In genomic region chr7:127088083-127088482, GRCm38 (mm10) we compare ENCODE assay signal across 21 mouse cellular contexts. TPM values are rescaled to one million over a fixed set of nuclear protein-coding genes. Genes with fewer than 3 reads are reported as not detected.
DNase-seq lines count a peak whose midpoint lies in the region; ATAC-seq and TF ChIP-seq lines count a peak whose summit lies in the region.
"Had no signal": no experiment of that assay in that cellular context is flagged by ENCODE, and none has a peak within 500 bp of the region (broad histone marks: within the 10 kb centered on the region; RNA-seq: fewer than 3 reads in every experiment).

No protein-coding gene starts in this region.

- H3K27me3 ChIP-seq in thymus, adult 2 months (ENCODE audit: control insufficient read depth, insufficient read depth, low read length): no peaks in the 10 kb centered on the region
- H3K27me3 ChIP-seq in liver, embryonic 12.5 days (replicated peaks): no peaks in the 10 kb centered on the region
- no peaks in the 10 kb centered on the region for H3K27me3 ChIP-seq in liver, embryonic 16.5 days (ENCODE audit: control insufficient read depth, insufficient read depth, low read depth, low read length)
- H3K27me3 ChIP-seq: embryonic facial prominence, embryonic 15.5 days; heart, embryonic 13.5 days; hindbrain, embryonic 15.5 days had no signal

- 17% methylated on average over 3 of the region's 3 CpGs for WGBS in thymus, adult 2 months
- 51% methylated on average over 3 of the region's 3 CpGs for WGBS in liver, embryonic 12.5 days (ENCODE audit: insufficient replicate concordance)
- 35% methylated on average over 3 of the region's 3 CpGs for WGBS in liver, embryonic 16.5 days (ENCODE audit: insufficient replicate concordance)

- H3K4me3 ChIP-seq in thymus, adult 2 months (ENCODE audit: control insufficient read depth, insufficient read depth, low read length): no peak overlapping the region
- no peak overlapping the region for H3K4me3 ChIP-seq in liver, embryonic 12.5 days
- no peak overlapping the region for H3K4me3 ChIP-seq in liver, embryonic 16.5 days (ENCODE audit: low read depth, low read length)
- H3K4me3 ChIP-seq: hindbrain, embryonic 15.5 days had no signal

- ATAC-seq in liver, embryonic 12.5 days: no peak
- no peak for ATAC-seq in liver, embryonic 16.5 days (ENCODE audit: low read depth)
- ATAC-seq: forebrain, embryonic 14.5 days had no signal

- peaks cover 31% of the 10 kb centered on the region for H3K4me1 ChIP-seq in thymus, adult 2 months (replicated peaks; ENCODE audit: control insufficient read depth, insufficient read depth, low read length)
- peaks cover 90% of the 10 kb centered on the region for H3K4me1 ChIP-seq in liver, embryonic 12.5 days
- peaks cover 66% of the 10 kb centered on the region for H3K4me1 ChIP-seq in liver, embryonic 16.5 days (ENCODE audit: control insufficient read depth, low read depth, low read length)

- H3K36me3 ChIP-seq in thymus, adult 2 months (ENCODE audit: control insufficient read depth, insufficient read depth, low read length): peaks cover 8% of the 10 kb centered on the region
- H3K36me3 ChIP-seq in liver, embryonic 12.5 days: peaks cover 9% of the 10 kb centered on the region
- H3K36me3 ChIP-seq in liver, embryonic 16.5 days (ENCODE audit: control insufficient read depth, insufficient read depth): no peaks in the 10 kb centered on the region
- H3K36me3 ChIP-seq: embryonic facial prominence, embryonic 15.5 days; forebrain, embryonic 10.5 days; heart, embryonic 13.5 days; hindbrain, embryonic 15.5 days had no signal

- no peak for DNase-seq in thymus, adult 2 months
- no peak for DNase-seq in thymus, postnatal 4 days
- DNase-seq in adrenal gland, postnatal 25 days: no peak
- DNase-seq in kidney, adult 9 months: no peak
- DNase-seq: cerebellum, adult 18-20 months; cerebellum, adult 9-11 months; gastrocnemius, adult 2 months; gastrocnemius, postnatal 25 days; heart, postnatal 36 days had no signal

- H3K4me2 ChIP-seq in liver, embryonic 12.5 days: no peak overlapping the region
- no peak overlapping the region for H3K4me2 ChIP-seq in liver, embryonic 16.5 days (ENCODE audit: low read depth, low read length)

- no peak overlapping the region for H3K9ac ChIP-seq in liver, embryonic 12.5 days
- no peak overlapping the region for H3K9ac ChIP-seq in liver, embryonic 16.5 days (ENCODE audit: low read depth, low read length)
- H3K9ac ChIP-seq: embryonic facial prominence, embryonic 15.5 days; hindbrain, embryonic 15.5 days had no signal

- TF ChIP-seq POLR2A in thymus, adult 2 months (IDR thresholded peaks at IDR 0.05; ENCODE audit: control insufficient read depth, extremely low read depth, insufficient read depth, low read length, poor library complexity): no peak

- H3K27ac ChIP-seq in thymus, adult 2 months (ENCODE audit: control insufficient read depth, insufficient read depth, low read length): peak overlapping the region; percentile 76; the same call in 1 of the 2 replicates
- H3K27ac ChIP-seq in liver, embryonic 12.5 days: peak overlapping the region; percentile 80
- peak overlapping the region; percentile 57; the same call in 1 of the 2 replicates for H3K27ac ChIP-seq in liver, embryonic 16.5 days (ENCODE audit: low read length)
- H3K27ac ChIP-seq: embryonic facial prominence, embryonic 15.5 days; gastrocnemius, adult 2 months; heart, embryonic 13.5 days; hindbrain, embryonic 15.5 days had no signal

- TF ChIP-seq CTCF in thymus, adult 2 months (IDR thresholded peaks at IDR 0.05; ENCODE audit: borderline replicate concordance, control insufficient read depth, extremely low read depth, insufficient read depth, low read length, poor library complexity): no peak

- H3K9me3 ChIP-seq in liver, embryonic 12.5 days (replicated peaks): no peaks in the 10 kb centered on the region
- no peaks in the 10 kb centered on the region for H3K9me3 ChIP-seq in liver, embryonic 16.5 days (replicated peaks; ENCODE audit: control insufficient read depth, low read length)
- H3K9me3 ChIP-seq: embryonic facial prominence, embryonic 15.5 days; forebrain, embryonic 10.5 days; G1E; heart, embryonic 13.5 days; hindbrain, embryonic 15.5 days had no signal

RNA-seq across cellular contexts. Expression of gene Zg16, which starts 1.0 kb away (rescaled TPM):
- polyA plus RNA-seq in thymus, adult 2 months (2012; rRNA removed): 0.73 and 1.2 TPM in 2 replicates
- polyA plus RNA-seq in liver, embryonic 12.5 days (2016; fragmentation: Nextera tagmentation; extraction: Ambion mirVana): not detected in 2 replicates
- 0.58 TPM in 1 of 2 replicates, not detected in the other for polyA plus RNA-seq in liver, embryonic 16.5 days (2015; fragmentation: Nextera tagmentation; extraction: Ambion mirVana)
- total RNA-seq in adrenal gland, postnatal 25 days (2021): not detected in 2 replicates
- total RNA-seq: gastrocnemius, adult 2 months; gastrocnemius, postnatal 25 days; heart, postnatal 36 days had no signal
- polyA plus RNA-seq: embryonic facial prominence, embryonic 11.5 days; embryonic facial prominence, embryonic 15.5 days; erythroblast, embryonic 14.5 days; forebrain, embryonic 10.5 days; forebrain, embryonic 14.5 days; G1E; heart, embryonic 13.5 days; heart, postnatal 0 days; hindbrain, embryonic 11.5 days; hindbrain, embryonic 15.5 days had no signal

RNA-seq across cellular contexts. Expression of gene AI467606, which starts 3.1 kb away (rescaled TPM):
- 518 and 532 TPM in 2 replicates for polyA plus RNA-seq in thymus, adult 2 months (2012; rRNA removed)
- 8.3 and 8.5 TPM in 2 replicates for polyA plus RNA-seq in liver, embryonic 12.5 days (2016; fragmentation: Nextera tagmentation; extraction: Ambion mirVana)
- 8.1 and 8.7 TPM in 2 replicates for polyA plus RNA-seq in liver, embryonic 16.5 days (2015; fragmentation: Nextera tagmentation; extraction: Ambion mirVana)
- 0.43 and 1.1 TPM in 2 replicates for total RNA-seq in adrenal gland, postnatal 25 days (2021)

RNA-seq across cellular contexts. Expression of gene Qprt, which starts 33.9 kb away (rescaled TPM):
- polyA plus RNA-seq in thymus, adult 2 months (2012; rRNA removed): 8.0 and 10.1 TPM in 2 replicates
- polyA plus RNA-seq in liver, embryonic 12.5 days (2016; fragmentation: Nextera tagmentation; extraction: Ambion mirVana): 36.5 and 40.3 TPM in 2 replicates
- polyA plus RNA-seq in liver, embryonic 16.5 days (2015; fragmentation: Nextera tagmentation; extraction: Ambion mirVana): 74.1 and 76.6 TPM in 2 replicates
- 0.21 TPM in 1 of 2 replicates, not detected in the other for total RNA-seq in adrenal gland, postnatal 25 days (2021)
- total RNA-seq: heart, postnatal 36 days had no signal

RNA-seq across cellular contexts. Expression of gene Kif22, which starts 45.8 kb away (rescaled TPM):
- polyA plus RNA-seq in thymus, adult 2 months (2012; rRNA removed): 50.5 and 66.8 TPM in 2 replicates
- polyA plus RNA-seq in liver, embryonic 12.5 days (2016; fragmentation: Nextera tagmentation; extraction: Ambion mirVana): 126 and 132 TPM in 2 replicates
- polyA plus RNA-seq in liver, embryonic 16.5 days (2015; fragmentation: Nextera tagmentation; extraction: Ambion mirVana): 102 and 103 TPM in 2 replicates
- total RNA-seq in adrenal gland, postnatal 25 days (2021): 9.5 and 15.0 TPM in 2 replicates

RNA-seq across cellular contexts. Expression of gene Spn, which starts 49.5 kb away (rescaled TPM):
- polyA plus RNA-seq in thymus, adult 2 months (2012; rRNA removed): 135 and 157 TPM in 2 replicates
- 7.3 and 7.4 TPM in 2 replicates for polyA plus RNA-seq in liver, embryonic 12.5 days (2016; fragmentation: Nextera tagmentation; extraction: Ambion mirVana)
- polyA plus RNA-seq in liver, embryonic 16.5 days (2015; fragmentation: Nextera tagmentation; extraction: Ambion mirVana): 5.5 and 6.3 TPM in 2 replicates
- total RNA-seq in adrenal gland, postnatal 25 days (2021): 0.55 and 1.0 TPM in 2 replicates
- polyA plus RNA-seq: embryonic facial prominence, embryonic 11.5 days; forebrain, embryonic 14.5 days had no signal

Comparison
In these comparisons a context has a peak if more than half of its experiments do, and no peak if none do; other contexts are left out.
1. RNA of gene AI467606, which starts 3.1 kb away (polyA plus RNA-seq): 518 to 532 TPM in thymus, adult 2 months; 8.1 to 8.7 TPM in liver, embryonic 16.5 days and 8.3 to 8.5 TPM in liver, embryonic 12.5 days; every median in the first group is over 10 times any median in the second.
2. Peak in every context shown above with its lines, with median percentiles within 50 percentile points of each other: H3K27ac ChIP-seq.